Comparison of ENCODE assay signal across 12 mouse cellular contexts in genomic region chr2:179145726-179146125, GRCm38 (mm10).
"Had no signal": no experiment of that assay in that cellular context is flagged by ENCODE, and none has a peak within 500 bp of the region (broad histone marks: within the 10 kb centered on the region; RNA-seq: fewer than 3 reads in every experiment).

No protein-coding gene starts in this region.

- H3K9me3 ChIP-seq: limb, embryonic 12.5 days had no signal

- H3K36me3 ChIP-seq: limb, embryonic 12.5 days had no signal

- H3K27ac ChIP-seq: limb, embryonic 12.5 days; liver, embryonic 14.5 days had no signal

- H3K4me2 ChIP-seq: limb, embryonic 12.5 days had no signal

- ATAC-seq: intestine, postnatal 0 days had no signal

- H3K9ac ChIP-seq: limb, embryonic 12.5 days; liver, embryonic 14.5 days had no signal

- DNase-seq: kidney, adult 8-10 months; kidney, postnatal 25 days; layer of hippocampus, adult 9-11 months; layer of hippocampus, postnatal 36 days; lung, adult 18-20 months; midbrain, embryonic 14.5 days; right cerebral cortex, adult 18-20 months; right cerebral cortex, postnatal 25 days; thymus, postnatal 36 days had no signal

- H3K4me3 ChIP-seq: limb, embryonic 12.5 days had no signal

- H3K27me3 ChIP-seq: limb, embryonic 12.5 days had no signal
